In genomic region chr7:25339329-25339728, GRCm38 (mm10) we compare ENCODE assay signal across 32 mouse cellular contexts. TPM values are rescaled to one million over a fixed set of nuclear protein-coding genes. Genes with fewer than 3 reads are reported as not detected.
DNase-seq lines count a peak whose midpoint lies in the region; ATAC-seq and TF ChIP-seq lines count a peak whose summit lies in the region.
"Had no signal": no experiment of that assay in that cellular context is flagged by ENCODE, and none has a peak within 500 bp of the region (broad histone marks: within the 10 kb centered on the region; RNA-seq: fewer than 3 reads in every experiment).

No protein-coding gene starts in this region.

- no peak overlapping the region for H3K4me3 ChIP-seq in hindbrain, embryonic 13.5 days
- H3K4me3 ChIP-seq in hindbrain, embryonic 11.5 days (ENCODE audit: low read depth, low read length): no peak overlapping the region
- no peak overlapping the region for H3K4me3 ChIP-seq in intestine, postnatal 0 days (ENCODE audit: low read depth, low read length)
- H3K4me3 ChIP-seq: embryonic facial prominence, embryonic 13.5 days; embryonic facial prominence, embryonic 15.5 days; erythroblast, embryonic 14.5 days; forebrain, embryonic 10.5 days; forebrain, embryonic 12.5 days had no signal

- no peak overlapping the region for H3K27ac ChIP-seq in hindbrain, embryonic 13.5 days
- no peak overlapping the region for H3K27ac ChIP-seq in hindbrain, embryonic 11.5 days (ENCODE audit: low read depth, low read length)
- no peak overlapping the region for H3K27ac ChIP-seq in intestine, postnatal 0 days (ENCODE audit: low read depth, low read length)
- H3K27ac ChIP-seq: embryonic facial prominence, embryonic 13.5 days; embryonic facial prominence, embryonic 15.5 days; forebrain, embryonic 10.5 days; forebrain, embryonic 12.5 days had no signal

- no peaks in the 10 kb centered on the region for H3K27me3 ChIP-seq in hindbrain, embryonic 13.5 days
- H3K27me3 ChIP-seq in hindbrain, embryonic 11.5 days (ENCODE audit: control insufficient read depth, insufficient read depth, low read length): no peaks in the 10 kb centered on the region
- H3K27me3 ChIP-seq in intestine, postnatal 0 days (replicated peaks; ENCODE audit: control insufficient read depth, insufficient read depth, low read length): no peaks in the 10 kb centered on the region
- H3K27me3 ChIP-seq: embryonic facial prominence, embryonic 13.5 days; embryonic facial prominence, embryonic 15.5 days; forebrain, embryonic 12.5 days; Patski had no signal

- 92% methylated on average over 9 of the region's 9 CpGs for WGBS in hindbrain, embryonic 13.5 days
- WGBS in hindbrain, embryonic 11.5 days: 90% methylated on average over 9 of the region's 9 CpGs
- WGBS in intestine, postnatal 0 days: 65% methylated on average over 9 of the region's 9 CpGs

- H3K9me3 ChIP-seq in hindbrain, embryonic 13.5 days: no peaks in the 10 kb centered on the region
- H3K9me3 ChIP-seq in hindbrain, embryonic 11.5 days (ENCODE audit: control insufficient read depth, low read length): no peaks in the 10 kb centered on the region
- H3K9me3 ChIP-seq in intestine, postnatal 0 days (ENCODE audit: control insufficient read depth): no peaks in the 10 kb centered on the region
- H3K9me3 ChIP-seq: embryonic facial prominence, embryonic 13.5 days; embryonic facial prominence, embryonic 15.5 days; forebrain, embryonic 10.5 days; forebrain, embryonic 12.5 days; G1E had no signal

- ATAC-seq in hindbrain, embryonic 13.5 days (ENCODE audit: low FRiP score): no peak
- no peak for ATAC-seq in hindbrain, embryonic 11.5 days (ENCODE audit: low FRiP score)
- peak; percentile 70 for ATAC-seq in intestine, postnatal 0 days
- ATAC-seq: activated CD4-positive, CD25-positive, alpha-beta regulatory T cell, adult 4 months; CD4-positive, CD25-positive, alpha-beta regulatory T cell, adult 4 months; forebrain, embryonic 14.5 days; forebrain, embryonic 16.5 days; Patski had no signal

- H3K4me2 ChIP-seq in hindbrain, embryonic 13.5 days: no peak overlapping the region
- H3K4me2 ChIP-seq in hindbrain, embryonic 11.5 days (replicated peaks; ENCODE audit: low read depth, low read length): no peak overlapping the region
- no peak overlapping the region for H3K4me2 ChIP-seq in intestine, postnatal 0 days (replicated peaks; ENCODE audit: low read depth)
- H3K4me2 ChIP-seq: embryonic facial prominence, embryonic 13.5 days; embryonic facial prominence, embryonic 15.5 days; forebrain, embryonic 12.5 days had no signal

- peak overlapping the region; percentile 19; the same call in 1 of the 2 replicates for H3K9ac ChIP-seq in hindbrain, embryonic 13.5 days
- no peak overlapping the region for H3K9ac ChIP-seq in hindbrain, embryonic 11.5 days (ENCODE audit: low read depth, low read length)
- no peak overlapping the region for H3K9ac ChIP-seq in intestine, postnatal 0 days (ENCODE audit: low read depth, low read length)
- H3K9ac ChIP-seq: embryonic facial prominence, embryonic 13.5 days; embryonic facial prominence, embryonic 15.5 days; forebrain, embryonic 12.5 days had no signal

- intact Hi-C loops in left cerebral cortex, postnatal 10 days (cut with DNase I): no loop called here
- intact Hi-C loops in gastrocnemius, postnatal 14 days (cut with DNase I; ENCODE audit: low total_unique reads): no loop called here

- DNase-seq in hindbrain, embryonic 11.5 days (ENCODE audit: low spot score): no peak
- peak; percentile 40 for DNase-seq in yolk sac, embryonic 10.5 days (ENCODE audit: low spot score)
- DNase-seq in left cerebral cortex, postnatal 10 days (ENCODE audit: extremely low spot score in 1 of 2, low spot score in 2 of 2): no peak
- DNase-seq in gastrocnemius, postnatal 14 days: no peak
- DNase-seq: adrenal gland, adult 8-10 months; adrenal gland, postnatal 14 days; adrenal gland, postnatal 36 days; B cell, adult 2 months; cerebellum, adult 11 months; cerebellum, adult 18-20 months; cerebellum, adult 8-10 months; cerebellum, adult 9-11 months; cerebellum, postnatal 14 days; cerebellum, postnatal 36 days; embryo, embryonic 11 days had no signal

- peaks cover 91% of the 10 kb centered on the region for H3K36me3 ChIP-seq in hindbrain, embryonic 13.5 days
- peaks cover 11% of the 10 kb centered on the region; the same call in 1 of the 2 replicates for H3K36me3 ChIP-seq in hindbrain, embryonic 11.5 days (ENCODE audit: control insufficient read depth, insufficient read depth, low read length)
- H3K36me3 ChIP-seq in intestine, postnatal 0 days (ENCODE audit: control insufficient read depth, insufficient read depth): peaks cover 41% of the 10 kb centered on the region

- peak; percentile 52; the same call in 1 of the 2 replicates for TF ChIP-seq CTCF in intestine, postnatal 0 days (IDR thresholded peaks at IDR 0.05; ENCODE audit: low read depth)

- peaks cover 8% of the 10 kb centered on the region for H3K4me1 ChIP-seq in hindbrain, embryonic 13.5 days (replicated peaks)
- H3K4me1 ChIP-seq in hindbrain, embryonic 11.5 days (replicated peaks; ENCODE audit: control insufficient read depth, insufficient read depth, low read length): no peaks in the 10 kb centered on the region
- H3K4me1 ChIP-seq in intestine, postnatal 0 days (replicated peaks; ENCODE audit: control insufficient read depth, insufficient read depth, low read length): no peaks in the 10 kb centered on the region
- H3K4me1 ChIP-seq: embryonic facial prominence, embryonic 13.5 days; embryonic facial prominence, embryonic 15.5 days had no signal

RNA-seq across cellular contexts. Expression of gene Megf8, which starts 22.4 kb away (rescaled TPM):
- polyA plus RNA-seq in hindbrain, embryonic 13.5 days (2015; fragmentation: Nextera tagmentation; extraction: Ambion mirVana): 18.7 and 20.4 TPM in 2 replicates
- polyA plus RNA-seq in hindbrain, embryonic 11.5 days (2014; fragmentation: Nextera tagmentation; extraction: Ambion mirVana): 10.9 and 11.3 TPM in 2 replicates
- polyA plus RNA-seq in intestine, postnatal 0 days (2015; fragmentation: Nextera tagmentation; extraction: Ambion mirVana): 3.4 and 3.8 TPM in 2 replicates
- 10 to 100 TPM; 90.4 to 91.8 TPM for total RNA-seq in left cerebral cortex, postnatal 10 days (2021)
- 10 to 100 TPM; 18.5 to 19.7 TPM for total RNA-seq in gastrocnemius, postnatal 14 days (2021)

RNA-seq across cellular contexts. Expression of gene Cnfn, which starts 30.2 kb away (rescaled TPM):
- not detected in 2 replicates for polyA plus RNA-seq in hindbrain, embryonic 13.5 days (2015; fragmentation: Nextera tagmentation; extraction: Ambion mirVana)
- polyA plus RNA-seq in hindbrain, embryonic 11.5 days (2014; fragmentation: Nextera tagmentation; extraction: Ambion mirVana): not detected in 2 replicates
- 0.33 TPM in 1 of 2 replicates, not detected in the other for polyA plus RNA-seq in intestine, postnatal 0 days (2015; fragmentation: Nextera tagmentation; extraction: Ambion mirVana)
- total RNA-seq in left cerebral cortex, postnatal 10 days (2021): not detected
- total RNA-seq in gastrocnemius, postnatal 14 days (2021): not detected
- total RNA-seq: adrenal gland, adult 18-20 months; adrenal gland, adult 8-10 months; adrenal gland, postnatal 14 days; adrenal gland, postnatal 36 days; CH12.LX; common myeloid progenitor, adult 5-6 weeks; G1E had no signal
- polyA plus RNA-seq: activated CD4-positive, CD25-positive, alpha-beta regulatory T cell, adult 4 months; brain, embryonic 14.5 days; CD4-positive, CD25-positive, alpha-beta regulatory T cell, adult 4 months; erythroblast, embryonic 14.5 days; forebrain, embryonic 10.5 days; forebrain, embryonic 12.5 days; forebrain, embryonic 14.5 days; forebrain, embryonic 16.5 days; G1E; Patski had no signal

RNA-seq across cellular contexts. Expression of gene Tmem145, which starts 33.4 kb away (rescaled TPM):
- 49.5 and 50.6 TPM in 2 replicates for polyA plus RNA-seq in hindbrain, embryonic 13.5 days (2015; fragmentation: Nextera tagmentation; extraction: Ambion mirVana)
- polyA plus RNA-seq in hindbrain, embryonic 11.5 days (2014; fragmentation: Nextera tagmentation; extraction: Ambion mirVana): 9.9 and 10.6 TPM in 2 replicates
- 0.69 and 0.92 TPM in 2 replicates for polyA plus RNA-seq in intestine, postnatal 0 days (2015; fragmentation: Nextera tagmentation; extraction: Ambion mirVana)
- 10 to 100 TPM; 89.2 to 91.0 TPM for total RNA-seq in left cerebral cortex, postnatal 10 days (2021)
- total RNA-seq in gastrocnemius, postnatal 14 days (2021): not detected
- total RNA-seq: CH12.LX; common myeloid progenitor, adult 5-6 weeks; G1E had no signal
- polyA plus RNA-seq: activated CD4-positive, CD25-positive, alpha-beta regulatory T cell, adult 4 months; CD4-positive, CD25-positive, alpha-beta regulatory T cell, adult 4 months; erythroblast, embryonic 14.5 days; G1E had no signal

RNA-seq across cellular contexts. Expression of gene Prr19, which starts 38.1 kb away (rescaled TPM):
- 2.3 TPM in 2 replicates for polyA plus RNA-seq in hindbrain, embryonic 13.5 days (2015; fragmentation: Nextera tagmentation; extraction: Ambion mirVana)
- polyA plus RNA-seq in hindbrain, embryonic 11.5 days (2014; fragmentation: Nextera tagmentation; extraction: Ambion mirVana): 0.86 and 1.3 TPM in 2 replicates
- polyA plus RNA-seq in intestine, postnatal 0 days (2015; fragmentation: Nextera tagmentation; extraction: Ambion mirVana): 0.12 TPM in 1 of 2 replicates, not detected in the other
- under 1 TPM in 1 of 2 experiments, not detected in 1; 0.28 TPM for total RNA-seq in left cerebral cortex, postnatal 10 days (2021)
- total RNA-seq in gastrocnemius, postnatal 14 days (2021): not detected
- total RNA-seq: adrenal gland, adult 18-20 months; adrenal gland, adult 8-10 months; adrenal gland, postnatal 14 days; adrenal gland, postnatal 36 days; CH12.LX; common myeloid progenitor, adult 5-6 weeks; G1E had no signal
- polyA plus RNA-seq: activated CD4-positive, CD25-positive, alpha-beta regulatory T cell, adult 4 months; CD4-positive, CD25-positive, alpha-beta regulatory T cell, adult 4 months; erythroblast, embryonic 14.5 days had no signal

RNA-seq across cellular contexts. Expression of gene Pafah1b3, which starts 41.5 kb away (rescaled TPM):
- polyA plus RNA-seq in hindbrain, embryonic 13.5 days (2015; fragmentation: Nextera tagmentation; extraction: Ambion mirVana): 619 and 632 TPM in 2 replicates
- 335 and 344 TPM in 2 replicates for polyA plus RNA-seq in hindbrain, embryonic 11.5 days (2014; fragmentation: Nextera tagmentation; extraction: Ambion mirVana)
- 87.6 and 91.9 TPM in 2 replicates for polyA plus RNA-seq in intestine, postnatal 0 days (2015; fragmentation: Nextera tagmentation; extraction: Ambion mirVana)
- 10 to 100 TPM; 64.1 to 67.5 TPM for total RNA-seq in left cerebral cortex, postnatal 10 days (2021)
- total RNA-seq in gastrocnemius, postnatal 14 days (2021): 1 to 10 TPM; 3.0 to 4.5 TPM
